Mouse (Mus musculus): ENCODE results near the gene Klrd1. TPM values are rescaled to one million over a fixed set of nuclear protein-coding genes. Genes with fewer than 3 reads are reported as not detected.
"Not testable (repeated sequence)": the region's sequence is repeated elsewhere in the genome, so short reads cannot be mapped to it uniquely, and the experiment has no call there.

Klrd1 gene
- polyA plus RNA-seq, 1 experiment from 2014 or later, result 0.99 TPM

GRCm38 (mm10) chr6:129581274-129581673, 10.3 kb upstream of the Klrd1 start:
- no peak overlapping the region for H3K9ac ChIP-seq (ENCODE audit: low read depth, low read length)
- no peaks in the 10 kb centered on the region for H3K9me3 ChIP-seq (ENCODE audit: control insufficient read depth)
- no peak overlapping the region for H3K27ac ChIP-seq (ENCODE audit: low read depth, low read length)
- no peak overlapping the region for H3K4me2 ChIP-seq (replicated peaks; ENCODE audit: low read depth)
- H3K27me3 ChIP-seq (replicated peaks; ENCODE audit: control insufficient read depth, insufficient read depth, low read length), result no peaks in the 10 kb centered on the region
- no peaks in the 10 kb centered on the region for H3K36me3 ChIP-seq (ENCODE audit: control insufficient read depth, insufficient read depth)
- TF ChIP-seq CTCF (IDR thresholded peaks at IDR 0.05; ENCODE audit: low read depth), result peak; percentile 55
- no peak overlapping the region for H3K4me3 ChIP-seq (ENCODE audit: low read depth, low read length)
- ATAC-seq, result no peak
- no peaks in the 10 kb centered on the region for H3K4me1 ChIP-seq (replicated peaks; ENCODE audit: control insufficient read depth, insufficient read depth, low read length)
- 59% methylated on average over 4 of the region's 4 CpGs for WGBS

- TF ChIP-seq CTCF (IDR thresholded peaks at IDR 0.05; ENCODE audit: low read depth), result no peak
- ATAC-seq, result no peak
- Histone ChIP-seq H3K9ac (ENCODE audit: low read depth, low read length) (no peak overlapping the region), H3K27ac (ENCODE audit: low read depth, low read length) (no peak overlapping the region), H3K9me3 (ENCODE audit: control insufficient read depth) (no peaks in the 10 kb centered on the region), H3K4me2 (replicated peaks; ENCODE audit: low read depth) (no peak overlapping the region), H3K36me3 (ENCODE audit: control insufficient read depth, insufficient read depth) (no peaks in the 10 kb centered on the region), H3K4me1 (replicated peaks; ENCODE audit: control insufficient read depth, insufficient read depth, low read length) (no peaks in the 10 kb centered on the region), H3K27me3 (replicated peaks; ENCODE audit: control insufficient read depth, insufficient read depth, low read length) (no peaks in the 10 kb centered on the region), H3K4me3 (ENCODE audit: low read depth, low read length) (no peak overlapping the region)
- WGBS, result 69% methylated on average over 4 of the region's 4 CpGs
These were observed 9.7 kb upstream of the Klrd1 start for GRCm38 (mm10) chr6:129581896-129582295.

DNA sequence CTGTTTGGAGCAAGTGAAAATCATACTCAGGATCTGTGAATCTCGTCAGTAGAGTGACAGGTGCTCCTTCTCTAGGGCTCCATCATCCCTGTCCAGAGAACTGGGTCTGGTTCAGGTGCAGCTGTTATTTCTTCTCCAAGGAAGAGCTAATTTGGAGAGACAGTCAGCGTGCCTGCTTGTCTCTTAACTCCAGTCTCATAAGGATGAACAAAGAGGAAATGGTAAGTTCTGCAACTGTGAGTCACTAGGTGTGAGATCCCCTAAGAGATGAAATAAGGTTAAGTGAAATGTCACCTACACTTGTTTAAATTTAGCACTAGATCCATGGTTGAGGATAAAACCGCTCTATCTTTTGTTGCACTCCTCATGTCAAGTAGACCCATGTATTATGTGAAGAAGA, 8.6 kb upstream of the Klrd1 start:
- Histone ChIP-seq H3K4me1 (replicated peaks; ENCODE audit: control insufficient read depth, insufficient read depth, low read length) (no peaks in the 10 kb centered on the region), H3K4me2 (replicated peaks; ENCODE audit: low read depth) (no peak overlapping the region), H3K4me3 (ENCODE audit: low read depth, low read length) (no peak overlapping the region), H3K27ac (ENCODE audit: low read depth, low read length) (no peak overlapping the region), H3K27me3 (replicated peaks; ENCODE audit: control insufficient read depth, insufficient read depth, low read length) (no peaks in the 10 kb centered on the region), H3K36me3 (ENCODE audit: control insufficient read depth, insufficient read depth) (no peaks in the 10 kb centered on the region), H3K9ac (ENCODE audit: low read depth, low read length) (no peak overlapping the region), H3K9me3 (ENCODE audit: control insufficient read depth) (no peaks in the 10 kb centered on the region)
- 72% methylated on average over 3 of the region's 3 CpGs for WGBS
- no peak for TF ChIP-seq CTCF (IDR thresholded peaks at IDR 0.05; ENCODE audit: low read depth)
- no peak for ATAC-seq

DNA sequence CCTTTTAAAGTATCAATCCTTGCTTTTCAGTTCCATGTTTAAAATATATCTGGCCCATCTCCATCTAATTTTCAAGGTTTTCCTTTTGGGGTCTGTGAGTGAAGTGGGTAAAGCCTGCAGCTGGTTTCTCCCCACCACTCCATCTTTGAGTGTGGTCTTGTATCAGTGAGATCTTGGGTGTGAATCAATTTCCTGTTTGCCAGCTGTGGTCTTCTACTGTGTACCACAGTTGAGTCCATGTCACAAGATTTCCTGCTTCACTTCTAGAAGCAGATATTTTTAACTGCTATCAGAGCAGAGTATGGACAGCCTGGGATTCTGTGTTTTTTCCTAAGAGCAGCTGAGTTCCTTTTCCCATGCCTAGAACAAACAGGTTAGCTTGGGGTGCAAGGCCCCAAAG, 16.8 kb downstream of the Klrd1 start:
- ATAC-seq, result no peak
- Histone ChIP-seq H3K36me3 (ENCODE audit: control insufficient read depth, insufficient read depth) (no peaks in the 10 kb centered on the region), H3K27ac (ENCODE audit: low read depth, low read length) (no peak overlapping the region), H3K27me3 (replicated peaks; ENCODE audit: control insufficient read depth, insufficient read depth, low read length) (no peaks in the 10 kb centered on the region), H3K4me3 (ENCODE audit: low read depth, low read length) (no peak overlapping the region), H3K4me2 (replicated peaks; ENCODE audit: low read depth) (no peak overlapping the region), H3K9me3 (ENCODE audit: control insufficient read depth) (no peaks in the 10 kb centered on the region), H3K4me1 (replicated peaks; ENCODE audit: control insufficient read depth, insufficient read depth, low read length) (no peaks in the 10 kb centered on the region), H3K9ac (ENCODE audit: low read depth, low read length) (no peak overlapping the region)
- no peak for TF ChIP-seq CTCF (IDR thresholded peaks at IDR 0.05; ENCODE audit: low read depth)

GRCm38 (mm10) chr6:129623735-129624134, 32.2 kb downstream of the Klrd1 start, which contains the start of gene Klrk1:
Gene Klrk1 (minus strand): TSS chr6:129623864.
- 75% methylated on average over 4 of the region's 4 CpGs for WGBS
- no peak for ATAC-seq
- no peak within 1 kb of the TSS for H3K4me3 ChIP-seq (ENCODE audit: low read depth, low read length)
- H3K4me2 ChIP-seq (replicated peaks; ENCODE audit: low read depth), result no peak within 1 kb of the TSS
- H3K4me1 ChIP-seq (replicated peaks; ENCODE audit: control insufficient read depth, insufficient read depth, low read length), result no peaks in the 10 kb centered on the region
- no peak within 1 kb of the TSS for H3K9ac ChIP-seq (ENCODE audit: low read depth, low read length)
- no peak within 1 kb of the TSS for H3K27ac ChIP-seq (ENCODE audit: low read depth, low read length)
- H3K9me3 ChIP-seq (ENCODE audit: control insufficient read depth), result no peaks in the 10 kb centered on the region
- TF ChIP-seq CTCF (IDR thresholded peaks at IDR 0.05; ENCODE audit: low read depth), result no peak
- H3K27me3 ChIP-seq (replicated peaks; ENCODE audit: control insufficient read depth, insufficient read depth, low read length), result no peaks in the 10 kb centered on the region
- no peaks in the 10 kb centered on the region for H3K36me3 ChIP-seq (ENCODE audit: control insufficient read depth, insufficient read depth)

DNA sequence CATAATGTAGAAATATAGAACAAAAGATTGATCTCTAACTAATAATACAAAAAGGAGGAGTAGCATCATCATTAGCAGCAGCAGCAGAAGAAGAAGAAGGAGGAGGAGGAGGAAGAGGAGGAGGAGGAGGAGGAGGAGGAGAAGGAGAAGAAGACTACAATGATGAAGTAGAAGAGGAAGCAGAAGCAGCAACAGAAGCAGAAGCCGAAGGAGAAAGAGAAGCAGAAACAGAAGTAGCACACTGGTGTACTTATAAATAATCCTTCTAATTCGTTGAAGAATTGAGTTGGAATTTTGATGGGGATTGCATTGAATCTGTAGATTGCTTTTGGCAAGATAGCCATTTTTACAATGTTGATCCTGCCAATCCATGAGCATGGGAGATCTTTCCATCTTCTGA, 39.5 kb downstream of the Klrd1 start:
- not testable (repeated sequence) for H3K27me3 ChIP-seq (replicated peaks; ENCODE audit: control insufficient read depth, insufficient read depth, low read length)
- 77% methylated on average over 2 of the region's 2 CpGs for WGBS

GRCm38 (mm10) chr6:129643237-129643636, 51.7 kb downstream of the Klrd1 start, which contains the start of gene Klrc3:
Gene Klrc3 (minus strand): TSS chr6:129643337.
- WGBS, result 84% methylated on average over 3 of the region's 3 CpGs

More for the DNA sequence above, 39.5 kb downstream of the Klrd1 start:
- not testable (repeated sequence) for H3K4me1 ChIP-seq (replicated peaks; ENCODE audit: control insufficient read depth, insufficient read depth, low read length); ATAC-seq; H3K9ac ChIP-seq (ENCODE audit: low read depth, low read length); H3K9me3 ChIP-seq (ENCODE audit: control insufficient read depth); H3K36me3 ChIP-seq (ENCODE audit: control insufficient read depth, insufficient read depth); H3K27ac ChIP-seq (ENCODE audit: low read depth, low read length); H3K4me3 ChIP-seq (ENCODE audit: low read depth, low read length); H3K4me2 ChIP-seq (replicated peaks; ENCODE audit: low read depth)

GRCm38 (mm10) chr6:129644054-129644453, 52.5 kb downstream of the Klrd1 start:
- WGBS, result 83% methylated on average over 1 of the region's 3 CpGs
- H3K4me2 ChIP-seq (replicated peaks; ENCODE audit: low read depth); H3K27me3 ChIP-seq (replicated peaks; ENCODE audit: control insufficient read depth, insufficient read depth, low read length); H3K4me3 ChIP-seq (ENCODE audit: low read depth, low read length); H3K27ac ChIP-seq (ENCODE audit: low read depth, low read length); H3K9me3 ChIP-seq (ENCODE audit: control insufficient read depth); H3K9ac ChIP-seq (ENCODE audit: low read depth, low read length); H3K4me1 ChIP-seq (replicated peaks; ENCODE audit: control insufficient read depth, insufficient read depth, low read length); ATAC-seq; H3K36me3 ChIP-seq (ENCODE audit: control insufficient read depth, insufficient read depth): not testable (repeated sequence)

More at GRCm38 (mm10) chr6:129643237-129643636, 51.7 kb downstream of the Klrd1 start, which contains the start of gene Klrc3:
- H3K4me3 ChIP-seq (ENCODE audit: low read depth, low read length); H3K9me3 ChIP-seq (ENCODE audit: control insufficient read depth); H3K27me3 ChIP-seq (replicated peaks; ENCODE audit: control insufficient read depth, insufficient read depth, low read length); H3K4me1 ChIP-seq (replicated peaks; ENCODE audit: control insufficient read depth, insufficient read depth, low read length); H3K4me2 ChIP-seq (replicated peaks; ENCODE audit: low read depth); H3K9ac ChIP-seq (ENCODE audit: low read depth, low read length); H3K36me3 ChIP-seq (ENCODE audit: control insufficient read depth, insufficient read depth); H3K27ac ChIP-seq (ENCODE audit: low read depth, low read length); ATAC-seq: not testable (repeated sequence)
